Mouse (Mus musculus): ENCODE results near the gene Olfr1201. TPM values are rescaled to one million over a fixed set of nuclear protein-coding genes. Genes with fewer than 3 reads are reported as not detected.

Olfr1201 gene
- not detected in 2 replicates for polyA plus RNA-seq (2012; rRNA removed)

DNA sequence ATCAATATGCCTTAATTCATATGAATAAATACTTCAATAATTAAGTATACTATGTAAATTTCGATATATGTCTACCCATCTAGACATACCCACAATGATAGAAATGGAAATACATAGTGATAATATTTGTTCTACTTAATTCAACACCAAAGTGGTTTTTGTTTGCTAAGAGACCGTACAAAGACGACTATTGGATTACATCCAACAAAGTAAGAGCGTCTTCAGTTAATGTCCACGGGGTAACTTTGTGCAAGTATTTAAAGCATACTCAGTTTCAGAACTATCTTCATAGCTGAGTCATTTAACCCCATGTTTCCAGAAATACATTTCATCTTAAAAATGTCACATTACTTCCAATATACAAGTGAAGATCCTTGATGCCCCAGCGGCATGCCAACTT, at the start of gene Olfr1201:
TSS of gene Olfr1201 (plus strand) at position 301 of the 400 bp plus-strand sequence.
- Histone ChIP-seq H3K36me3 (ENCODE audit: control insufficient read depth, insufficient read depth, low read length) (no peaks in the 10 kb centered on the region), H3K27me3 (ENCODE audit: control insufficient read depth, insufficient read depth, low read length) (no peaks in the 10 kb centered on the region), H3K4me3 (ENCODE audit: control insufficient read depth, low read depth, low read length) (no peak within 1 kb of the TSS), H3K27ac (ENCODE audit: control insufficient read depth, insufficient read depth, low read depth, low read length) (no peak within 1 kb of the TSS), H3K4me1 (ENCODE audit: control insufficient read depth, insufficient read depth, low read length) (no peaks in the 10 kb centered on the region)
- TF ChIP-seq CTCF (IDR thresholded peaks at IDR 0.05; ENCODE audit: control insufficient read depth, insufficient read depth, insufficient replicate concordance, low read depth, low read length): no peak
- TF ChIP-seq POLR2A (IDR thresholded peaks at IDR 0.05; ENCODE audit: control insufficient read depth, low read depth, low read length): no peak

- H3K27me3 ChIP-seq (ENCODE audit: control insufficient read depth, insufficient read depth, low read length): no peaks in the 10 kb centered on the region
- no peak overlapping the region for H3K4me3 ChIP-seq (ENCODE audit: control insufficient read depth, low read depth, low read length)
- H3K36me3 ChIP-seq (ENCODE audit: control insufficient read depth, insufficient read depth, low read length): no peaks in the 10 kb centered on the region
- no peak overlapping the region for H3K27ac ChIP-seq (ENCODE audit: control insufficient read depth, insufficient read depth, low read depth, low read length)
- no peak for TF ChIP-seq POLR2A (IDR thresholded peaks at IDR 0.05; ENCODE audit: control insufficient read depth, low read depth, low read length)
- TF ChIP-seq CTCF (IDR thresholded peaks at IDR 0.05; ENCODE audit: control insufficient read depth, insufficient read depth, insufficient replicate concordance, low read depth, low read length): no peak
- H3K4me1 ChIP-seq (ENCODE audit: control insufficient read depth, insufficient read depth, low read length): no peaks in the 10 kb centered on the region
Measured at GRCm38 (mm10) chr2:88743379-88743778, 49.5 kb upstream of the Olfr1201 start.

DNA sequence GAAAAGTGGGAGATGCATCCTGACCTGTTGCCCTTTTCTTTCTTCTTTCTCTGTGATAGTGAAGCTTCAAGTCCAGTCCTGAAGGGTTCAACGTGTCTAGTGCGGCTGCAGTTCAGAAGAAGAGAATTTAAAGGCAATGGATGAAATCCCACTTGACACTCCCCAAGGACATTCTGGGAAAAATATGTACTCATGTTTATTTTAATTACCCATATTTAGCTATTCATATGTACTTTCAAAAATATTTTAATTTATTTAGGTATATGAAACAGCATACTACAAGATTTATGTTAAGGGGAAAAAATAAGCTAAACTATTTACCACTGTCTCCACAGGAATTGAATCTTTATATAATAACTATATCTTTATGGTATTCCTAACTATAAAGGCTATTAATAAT, 41.6 kb upstream of the Olfr1201 start, which contains the start of gene Olfr1198:
TSS of gene Olfr1198 (minus strand) at position 101 of the 400 bp plus-strand sequence.
- no peaks in the 10 kb centered on the region for H3K4me1 ChIP-seq (ENCODE audit: control insufficient read depth, insufficient read depth, low read length)
- H3K27ac ChIP-seq (ENCODE audit: control insufficient read depth, insufficient read depth, low read depth, low read length): no peak within 1 kb of the TSS
- TF ChIP-seq POLR2A (IDR thresholded peaks at IDR 0.05; ENCODE audit: control insufficient read depth, low read depth, low read length) (no peak), CTCF (IDR thresholded peaks at IDR 0.05; ENCODE audit: control insufficient read depth, insufficient read depth, insufficient replicate concordance, low read depth, low read length) (no peak)
- no peaks in the 10 kb centered on the region for H3K36me3 ChIP-seq (ENCODE audit: control insufficient read depth, insufficient read depth, low read length)
- H3K4me3 ChIP-seq (ENCODE audit: control insufficient read depth, low read depth, low read length): no peak within 1 kb of the TSS
- no peaks in the 10 kb centered on the region for H3K27me3 ChIP-seq (ENCODE audit: control insufficient read depth, insufficient read depth, low read length)

DNA sequence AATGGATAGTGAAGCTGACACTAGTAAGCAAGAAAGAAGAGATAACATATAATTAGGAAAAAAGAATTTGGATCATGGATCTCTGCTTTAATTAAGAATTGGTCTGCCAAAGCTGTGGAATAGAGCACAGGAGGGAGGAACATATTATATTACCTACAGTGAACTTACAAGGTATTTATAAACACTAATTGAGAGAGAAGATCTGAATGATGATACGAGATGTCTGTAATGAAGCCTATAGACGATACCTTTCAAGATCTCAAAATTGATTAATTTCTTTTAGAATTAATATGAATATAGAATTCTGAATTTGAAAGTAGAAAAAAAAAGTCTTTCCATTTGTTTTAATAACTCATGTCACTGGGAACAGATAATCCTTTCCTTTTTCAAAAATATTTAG, 32.5 kb upstream of the Olfr1201 start, which contains the start of gene Olfr1199:
TSS of gene Olfr1199 (minus strand) at position 101 of the 400 bp plus-strand sequence.
- no peak within 1 kb of the TSS for H3K27ac ChIP-seq (ENCODE audit: control insufficient read depth, insufficient read depth, low read depth, low read length)
- no peak within 1 kb of the TSS for H3K4me3 ChIP-seq (ENCODE audit: control insufficient read depth, low read depth, low read length)
- H3K36me3 ChIP-seq (ENCODE audit: control insufficient read depth, insufficient read depth, low read length): no peaks in the 10 kb centered on the region
- no peaks in the 10 kb centered on the region for H3K4me1 ChIP-seq (ENCODE audit: control insufficient read depth, insufficient read depth, low read length)
- TF ChIP-seq CTCF (IDR thresholded peaks at IDR 0.05; ENCODE audit: control insufficient read depth, insufficient read depth, insufficient replicate concordance, low read depth, low read length): no peak
- H3K27me3 ChIP-seq (ENCODE audit: control insufficient read depth, insufficient read depth, low read length): no peaks in the 10 kb centered on the region

- no peaks in the 10 kb centered on the region for H3K4me1 ChIP-seq (ENCODE audit: control insufficient read depth, insufficient read depth, low read length)
- H3K27ac ChIP-seq (ENCODE audit: control insufficient read depth, insufficient read depth, low read depth, low read length): no peak within 1 kb of the TSS
- H3K36me3 ChIP-seq (ENCODE audit: control insufficient read depth, insufficient read depth, low read length): no peaks in the 10 kb centered on the region
- no peak within 1 kb of the TSS for H3K4me3 ChIP-seq (ENCODE audit: control insufficient read depth, low read depth, low read length)
- H3K27me3 ChIP-seq (ENCODE audit: control insufficient read depth, insufficient read depth, low read length): no peaks in the 10 kb centered on the region
- no peak for TF ChIP-seq POLR2A (IDR thresholded peaks at IDR 0.05; ENCODE audit: control insufficient read depth, low read depth, low read length)
Measured at GRCm38 (mm10) chr2:88770388-88770787, 22.4 kb upstream of the Olfr1201 start, which contains the start of gene Olfr1200. Gene Olfr1200, minus strand, starts transcription at chr2:88770488.

GRCm38 (mm10) chr2:88814196-88814595, 21.4 kb downstream of the Olfr1201 start, which contains the start of gene Olfr1202:
Gene Olfr1202, plus strand, starts transcription at chr2:88814496.
- Histone ChIP-seq H3K36me3 (ENCODE audit: control insufficient read depth, insufficient read depth, low read length) (no peaks in the 10 kb centered on the region), H3K4me1 (ENCODE audit: control insufficient read depth, insufficient read depth, low read length) (no peaks in the 10 kb centered on the region), H3K27me3 (ENCODE audit: control insufficient read depth, insufficient read depth, low read length) (no peaks in the 10 kb centered on the region), H3K27ac (ENCODE audit: control insufficient read depth, insufficient read depth, low read depth, low read length) (no peak within 1 kb of the TSS), H3K4me3 (ENCODE audit: control insufficient read depth, low read depth, low read length) (no peak within 1 kb of the TSS)
- TF ChIP-seq POLR2A (IDR thresholded peaks at IDR 0.05; ENCODE audit: control insufficient read depth, low read depth, low read length): no peak
- TF ChIP-seq CTCF (IDR thresholded peaks at IDR 0.05; ENCODE audit: control insufficient read depth, insufficient read depth, insufficient replicate concordance, low read depth, low read length): no peak

- Histone ChIP-seq H3K27me3 (ENCODE audit: control insufficient read depth, insufficient read depth, low read length) (no peaks in the 10 kb centered on the region), H3K27ac (ENCODE audit: control insufficient read depth, insufficient read depth, low read depth, low read length) (no peak within 1 kb of the TSS)
- no peak for TF ChIP-seq POLR2A (IDR thresholded peaks at IDR 0.05; ENCODE audit: control insufficient read depth, low read depth, low read length)
Measured at GRCm38 (mm10) chr2:88829437-88829836, 36.6 kb downstream of the Olfr1201 start, which contains the start of gene Olfr1205. Gene Olfr1205, plus strand, starts transcription at chr2:88829737.

DNA sequence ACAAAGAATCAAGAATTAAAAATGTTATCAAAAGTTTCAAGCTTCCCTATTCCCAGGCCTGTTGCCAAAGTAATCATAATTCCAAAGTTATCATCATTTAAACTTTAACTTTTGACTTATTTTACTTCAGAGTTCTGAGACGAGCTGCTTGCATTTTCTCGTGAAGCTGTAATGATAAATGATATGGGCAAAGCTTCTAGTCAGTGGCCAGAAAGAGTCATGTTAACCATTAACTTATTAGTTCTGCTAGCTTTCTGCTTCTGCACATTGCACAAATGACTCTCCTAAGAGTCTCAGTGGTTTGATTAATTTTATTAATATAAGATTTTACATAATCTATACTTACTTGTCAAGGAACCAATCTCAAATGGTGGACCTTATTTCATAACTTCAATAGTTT, 45.6 kb downstream of the Olfr1201 start:
- no peaks in the 10 kb centered on the region for H3K4me1 ChIP-seq (ENCODE audit: control insufficient read depth, insufficient read depth, low read length)
- H3K36me3 ChIP-seq (ENCODE audit: control insufficient read depth, insufficient read depth, low read length): no peaks in the 10 kb centered on the region
- H3K27ac ChIP-seq (ENCODE audit: control insufficient read depth, insufficient read depth, low read depth, low read length): no peak overlapping the region
- no peak overlapping the region for H3K4me3 ChIP-seq (ENCODE audit: control insufficient read depth, low read depth, low read length)
- H3K27me3 ChIP-seq (ENCODE audit: control insufficient read depth, insufficient read depth, low read length): no peaks in the 10 kb centered on the region
- TF ChIP-seq CTCF (IDR thresholded peaks at IDR 0.05; ENCODE audit: control insufficient read depth, insufficient read depth, insufficient replicate concordance, low read depth, low read length): no peak
- TF ChIP-seq POLR2A (IDR thresholded peaks at IDR 0.05; ENCODE audit: control insufficient read depth, low read depth, low read length): no peak

More at GRCm38 (mm10) chr2:88829437-88829836, 36.6 kb downstream of the Olfr1201 start, which contains the start of gene Olfr1205:
- Histone ChIP-seq H3K36me3 (ENCODE audit: control insufficient read depth, insufficient read depth, low read length) (no peaks in the 10 kb centered on the region), H3K4me3 (ENCODE audit: control insufficient read depth, low read depth, low read length) (no peak within 1 kb of the TSS), H3K4me1 (ENCODE audit: control insufficient read depth, insufficient read depth, low read length) (no peaks in the 10 kb centered on the region)

Other genes with a start within 250 kb of the Olfr1201 start
- gene Olfr1188, start 236.1 kb upstream of the Olfr1201 start, polyA plus RNA-seq (2012; rRNA removed): not detected in 2 replicates
- not detected in 2 replicates for gene Olfr1189, start 206.6 kb upstream of the Olfr1201 start, polyA plus RNA-seq (2012; rRNA removed)
- gene Olfr1191-ps1, start 152.5 kb upstream of the Olfr1201 start, polyA plus RNA-seq (2012; rRNA removed): not detected in 2 replicates
- gene Olfr1192-ps1, start 144.5 kb upstream of the Olfr1201 start, polyA plus RNA-seq (2012; rRNA removed): 0.06 TPM in 1 of 2 replicates, not detected in the other
- gene Olfr1193, start 117.4 kb upstream of the Olfr1201 start, polyA plus RNA-seq (2012; rRNA removed): not detected in 2 replicates
- not detected in 2 replicates for gene Olfr1195, start 103.8 kb upstream of the Olfr1201 start, polyA plus RNA-seq (2012; rRNA removed)
- gene Olfr1196, start 88.4 kb upstream of the Olfr1201 start, polyA plus RNA-seq (2012; rRNA removed): not detected in 2 replicates
- gene Olfr1197, start 60.7 kb upstream of the Olfr1201 start, polyA plus RNA-seq (2012; rRNA removed): not detected in 2 replicates
- not detected in 2 replicates for gene Olfr1198, start 41.7 kb upstream of the Olfr1201 start, polyA plus RNA-seq (2012; rRNA removed)
- gene Olfr1199, start 32.6 kb upstream of the Olfr1201 start, polyA plus RNA-seq (2012; rRNA removed): not detected in 2 replicates
- gene Olfr1200, start 22.5 kb upstream of the Olfr1201 start, polyA plus RNA-seq (2012; rRNA removed): not detected in 2 replicates
- gene Olfr1202, start 21.5 kb downstream of the Olfr1201 start, polyA plus RNA-seq (2012; rRNA removed): not detected in 2 replicates
- gene Olfr1205, start 36.7 kb downstream of the Olfr1201 start, polyA plus RNA-seq (2012; rRNA removed): not detected in 2 replicates
- gene Olfr1204, start 56.3 kb downstream of the Olfr1201 start, polyA plus RNA-seq (2012; rRNA removed): not detected in 2 replicates
- not detected in 2 replicates for gene Olfr1206, start 70.2 kb downstream of the Olfr1201 start, polyA plus RNA-seq (2012; rRNA removed)
- gene Olfr1208, start 109.3 kb downstream of the Olfr1201 start, polyA plus RNA-seq (2012; rRNA removed): not detected in 2 replicates
- not detected in 2 replicates for gene Olfr1209, start 122.1 kb downstream of the Olfr1201 start, polyA plus RNA-seq (2012; rRNA removed)
- not detected in 2 replicates for gene Olfr1211, start 145.1 kb downstream of the Olfr1201 start, polyA plus RNA-seq (2012; rRNA removed)
- gene Olfr1212, start 160.9 kb downstream of the Olfr1201 start, polyA plus RNA-seq (2012; rRNA removed): not detected in 2 replicates
- not detected in 2 replicates for gene Gm13762, start 187.2 kb downstream of the Olfr1201 start, polyA plus RNA-seq (2012; rRNA removed)
- not detected in 2 replicates for gene Olfr1214, start 199.6 kb downstream of the Olfr1201 start, polyA plus RNA-seq (2012; rRNA removed)
- gene Olfr1215, start 213.9 kb downstream of the Olfr1201 start, polyA plus RNA-seq (2012; rRNA removed): not detected in 2 replicates
- not detected in 2 replicates for gene Olfr1216, start 225.3 kb downstream of the Olfr1201 start, polyA plus RNA-seq (2012; rRNA removed)
- gene Olfr1217, start 239.0 kb downstream of the Olfr1201 start, polyA plus RNA-seq (2012; rRNA removed): not detected in 2 replicates

Data from testis, adult 2 months (tissue).